Mouse (Mus musculus) embryonic facial prominence, embryonic 11.5 days (tissue): Measurements from ENCODE around the gene Afp. TPM values are rescaled to one million over a fixed set of nuclear protein-coding genes. Genes with fewer than 3 reads are reported as not detected.

ENCODE experiments used
- ATAC-seq: fragments of 200-750 bp; cut with Nextera tagmentation; replicated peaks from 2 replicates; pipeline ENCODE4 v1.8.0; 2017; ENCODE audit warnings: low read depth; ENCODE audit not compliant: insufficient number of reproducible peaks, low FRiP score, low TSS enrichment
- DNase-seq: peaks from one replicate; pipeline ENCODE4 v3.0.0-alpha.2; 2015; ENCODE audit warnings: low spot score
- H3K27ac ChIP-seq: fragments of 300-500 bp; sonication (generic); replicated peaks from 2 replicates; pipeline ENCODE4 v1.5.1; 2014; ENCODE audit warnings: mild to moderate bottlenecking, low read depth, low read length, control low read depth
- H3K27me3 ChIP-seq: fragments of 300-500 bp; sonication (generic); 2 replicates; pipeline ENCODE4 v1.6.1; 2014; ENCODE audit warnings: mild to moderate bottlenecking, low read length, moderate library complexity, mixed read lengths; ENCODE audit not compliant: control insufficient read depth, insufficient read depth
- H3K36me3 ChIP-seq: fragments of 300-500 bp; sonication (generic); replicated peaks from 2 replicates; pipeline ENCODE4 v1.6.1; 2014; ENCODE audit warnings: low read depth, mild to moderate bottlenecking, low read length, moderate library complexity, mixed read lengths; ENCODE audit not compliant: control insufficient read depth, insufficient read depth
- H3K4me1 ChIP-seq: fragments of 300-500 bp; sonication (generic); 2 replicates; pipeline ENCODE4 v1.6.1; 2014; ENCODE audit warnings: low read length, mixed read lengths; ENCODE audit not compliant: control insufficient read depth, insufficient read depth
- H3K4me2 ChIP-seq: fragments of 300-500 bp; sonication (generic); 2 replicates; pipeline ENCODE4 v1.6.1; 2014; ENCODE audit warnings: low read depth, mild to moderate bottlenecking, control low read depth, low read length, moderate library complexity
- H3K4me3 ChIP-seq: fragments of 300-500 bp; sonication (generic); 2 replicates; pipeline ENCODE4 v1.5.1; 2014; ENCODE audit warnings: low read depth, low read length, control low read depth
- H3K9ac ChIP-seq: fragments of 300-500 bp; sonication (generic); replicated peaks from 2 replicates; pipeline ENCODE4 v1.6.1; 2014; ENCODE audit warnings: mild to moderate bottlenecking, control low read depth, low read length
- H3K9me3 ChIP-seq: fragments of 300-500 bp; sonication (generic); replicated peaks from 2 replicates; pipeline ENCODE4 v1.6.1; 2016; ENCODE audit warnings: mild to moderate bottlenecking, low read length, inconsistent platforms, mixed read lengths; ENCODE audit not compliant: control insufficient read depth
- WGBS: fragments of 180-500 bp; shearing (Covaris S2); extraction: QIAGEN DNeasy Blood & Tissue Kit; methylation state at CpG from one replicate; pipeline ENCODE4 v1.1.7; 2014; 5-methylcytosine and 5-hydroxymethylcytosine counted together
- polyA plus RNA-seq: library from polyadenylated mRNA; unstranded; fragments of >200 nt; fragmentation: Nextera tagmentation; extraction: Ambion mirVana; gene quantifications from 2 replicates; pipeline ENCODE4 v1.2.1, GENCODE M21; 2014

Gene Afp
- polyA plus RNA-seq, 1 experiment from 2014 or later, result 3.9 TPM

- no peak overlapping the region for H3K9ac ChIP-seq
- WGBS, result 13% methylated on average over 6 of the region's 6 CpGs
- H3K9me3 ChIP-seq, result no peaks in the 10 kb centered on the region
- no peak overlapping the region for H3K4me2 ChIP-seq
- no peaks in the 10 kb centered on the region for H3K36me3 ChIP-seq
- no peaks in the 10 kb centered on the region for H3K27me3 ChIP-seq
- H3K27ac ChIP-seq, result no peak overlapping the region
- no peak overlapping the region for H3K4me3 ChIP-seq
- H3K4me1 ChIP-seq, result no peaks in the 10 kb centered on the region
- ATAC-seq (no peak), DNase-seq (peak; percentile 77)
Observed at GRCm38 (mm10) chr5:90467245-90467644, 23.3 kb upstream of the Afp start.

- Histone ChIP-seq H3K9ac (no peak overlapping the region), H3K4me1 (no peaks in the 10 kb centered on the region), H3K27ac (no peak overlapping the region), H3K4me2 (no peak overlapping the region), H3K4me3 (no peak overlapping the region), H3K36me3 (no peaks in the 10 kb centered on the region), H3K27me3 (no peaks in the 10 kb centered on the region), H3K9me3 (no peaks in the 10 kb centered on the region)
- 92% methylated on average over 3 of the region's 3 CpGs for WGBS
- DNase-seq (no peak), ATAC-seq (no peak)
Observed at GRCm38 (mm10) chr5:90470836-90471235, 19.7 kb upstream of the Afp start.

GRCm38 (mm10) chr5:90473902-90474301 lies 16.6 kb upstream of the Afp start:
- WGBS, result 85% methylated on average over 4 of the region's 4 CpGs
- ATAC-seq, result no peak
- Histone ChIP-seq H3K4me2 (no peak overlapping the region), H3K27me3 (no peaks in the 10 kb centered on the region), H3K36me3 (no peaks in the 10 kb centered on the region), H3K27ac (no peak overlapping the region), H3K9me3 (no peaks in the 10 kb centered on the region), H3K4me1 (no peaks in the 10 kb centered on the region), H3K4me3 (no peak overlapping the region), H3K9ac (no peak overlapping the region)
- no peak for DNase-seq

- Histone ChIP-seq H3K4me3 (no peak overlapping the region), H3K4me1 (no peaks in the 10 kb centered on the region), H3K36me3 (no peaks in the 10 kb centered on the region), H3K27ac (no peak overlapping the region), H3K27me3 (no peaks in the 10 kb centered on the region), H3K9me3 (no peaks in the 10 kb centered on the region), H3K9ac (no peak overlapping the region), H3K4me2 (no peak overlapping the region)
- ATAC-seq (no peak), DNase-seq (no peak)
- WGBS, result 84% methylated on average over 5 of the region's 5 CpGs
Observed at GRCm38 (mm10) chr5:90474369-90474768, 16.2 kb upstream of the Afp start.

- H3K27me3 ChIP-seq, result no peaks in the 10 kb centered on the region
- ATAC-seq (no peak), DNase-seq (no peak)
- no peaks in the 10 kb centered on the region for H3K4me1 ChIP-seq
- no peaks in the 10 kb centered on the region for H3K36me3 ChIP-seq
- H3K27ac ChIP-seq, result no peak overlapping the region
- no peak overlapping the region for H3K4me3 ChIP-seq
- WGBS, result 86% methylated on average over 3 of the region's 3 CpGs
- H3K4me2 ChIP-seq, result no peak overlapping the region
- no peak overlapping the region for H3K9ac ChIP-seq
- H3K9me3 ChIP-seq, result no peaks in the 10 kb centered on the region
Observed at GRCm38 (mm10) chr5:90476741-90477140, 13.8 kb upstream of the Afp start.

- no peak for DNase-seq
- 81% methylated on average over 7 of the region's 7 CpGs for WGBS
- no peaks in the 10 kb centered on the region for H3K36me3 ChIP-seq
- H3K4me2 ChIP-seq, result no peak overlapping the region
- H3K27me3 ChIP-seq, result no peaks in the 10 kb centered on the region
- no peak overlapping the region for H3K4me3 ChIP-seq
- H3K9ac ChIP-seq, result no peak overlapping the region
- H3K9me3 ChIP-seq, result no peaks in the 10 kb centered on the region
- no peak for ATAC-seq
- no peak overlapping the region for H3K27ac ChIP-seq
- H3K4me1 ChIP-seq, result no peaks in the 10 kb centered on the region
Observed at GRCm38 (mm10) chr5:90477308-90478140, 13.0 kb upstream of the Afp start.

GRCm38 (mm10) chr5:90478886-90479285 lies 11.7 kb upstream of the Afp start:
- Histone ChIP-seq H3K27ac (no peak overlapping the region), H3K36me3 (no peaks in the 10 kb centered on the region), H3K27me3 (no peaks in the 10 kb centered on the region), H3K4me2 (no peak overlapping the region), H3K4me1 (no peaks in the 10 kb centered on the region), H3K4me3 (no peak overlapping the region), H3K9ac (no peak overlapping the region), H3K9me3 (no peaks in the 10 kb centered on the region)
- no peak for DNase-seq
- 86% methylated on average over 1 of the region's 1 CpGs for WGBS
- no peak for ATAC-seq

- no peaks in the 10 kb centered on the region for H3K36me3 ChIP-seq
- no peak overlapping the region for H3K4me2 ChIP-seq
- H3K9ac ChIP-seq, result no peak overlapping the region
- no peak overlapping the region for H3K4me3 ChIP-seq
- no peak for DNase-seq
- no peak for ATAC-seq
- no peak overlapping the region for H3K27ac ChIP-seq
- H3K9me3 ChIP-seq, result no peaks in the 10 kb centered on the region
- H3K27me3 ChIP-seq, result no peaks in the 10 kb centered on the region
- 84% methylated on average over 7 of the region's 7 CpGs for WGBS
- H3K4me1 ChIP-seq, result no peaks in the 10 kb centered on the region
Observed at GRCm38 (mm10) chr5:90485597-90485996, 4.9 kb upstream of the Afp start.
